Mouse (Mus musculus) lung, adult 2 months (tissue): ENCODE data around the gene Mast1.

Source experiments
- CTCF ChIP-seq: fragments of 200-500 bp; IDR thresholded peaks from 2 replicates; pipeline ENCODE4 v1.5.1; 2011; ENCODE audit warnings: mild to moderate bottlenecking, low read length, control low read depth; ENCODE audit not compliant: insufficient read depth
- POLR2A ChIP-seq: fragments of 200-500 bp; IDR thresholded peaks from 2 replicates; pipeline ENCODE4 v1.6.1; 2011; ENCODE audit warnings: low read depth, mild to moderate bottlenecking, control low read depth, low read length, borderline replicate concordance; ENCODE audit errors: extremely low read depth

DNA sequence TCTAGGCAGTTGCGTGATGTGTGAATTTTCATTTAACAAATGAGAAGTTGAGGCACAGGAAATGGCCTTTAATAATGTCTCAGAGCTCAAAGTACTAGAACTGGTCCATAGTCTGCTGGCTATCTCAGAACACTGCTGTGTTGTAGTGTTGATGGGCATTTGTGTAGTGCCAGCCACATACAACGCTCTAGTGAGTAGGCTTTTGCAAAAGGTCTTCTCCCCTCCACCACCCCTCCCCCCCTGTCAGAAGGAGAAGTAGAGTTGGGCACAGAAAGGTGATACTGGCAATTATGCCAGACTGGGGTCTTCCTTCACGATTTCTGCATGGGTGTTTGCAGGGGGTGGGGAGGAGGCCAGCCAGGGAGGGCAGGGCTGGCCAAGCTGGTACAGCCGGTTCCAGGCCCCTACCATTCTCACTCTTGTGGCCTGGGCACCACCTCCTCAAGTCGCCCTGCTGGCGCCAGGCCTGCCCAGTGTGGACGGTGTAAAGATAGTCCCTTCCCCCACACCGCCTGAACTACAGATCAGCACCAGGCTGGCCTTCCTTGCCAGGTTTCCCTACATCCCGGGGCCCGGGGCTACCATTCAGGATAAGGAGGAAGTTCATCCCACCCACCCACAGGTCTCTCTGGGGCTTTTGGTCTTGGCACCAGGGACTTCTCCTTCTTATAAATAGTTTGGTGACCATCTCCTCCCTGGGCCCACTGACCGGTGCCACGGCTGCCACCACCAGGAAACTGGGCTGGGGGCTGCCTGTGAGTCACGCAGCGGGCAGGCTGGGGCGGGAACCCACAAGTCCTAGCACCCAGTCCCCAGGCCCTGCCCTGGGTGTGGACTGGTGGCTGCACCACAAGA is 44.7 kb upstream of the Mast1 start:
- TF ChIP-seq POLR2A = no peak
- TF ChIP-seq CTCF = no peak
